Comparison of ENCODE assay signal across 8 mouse cellular contexts in the genomic region with DNA sequence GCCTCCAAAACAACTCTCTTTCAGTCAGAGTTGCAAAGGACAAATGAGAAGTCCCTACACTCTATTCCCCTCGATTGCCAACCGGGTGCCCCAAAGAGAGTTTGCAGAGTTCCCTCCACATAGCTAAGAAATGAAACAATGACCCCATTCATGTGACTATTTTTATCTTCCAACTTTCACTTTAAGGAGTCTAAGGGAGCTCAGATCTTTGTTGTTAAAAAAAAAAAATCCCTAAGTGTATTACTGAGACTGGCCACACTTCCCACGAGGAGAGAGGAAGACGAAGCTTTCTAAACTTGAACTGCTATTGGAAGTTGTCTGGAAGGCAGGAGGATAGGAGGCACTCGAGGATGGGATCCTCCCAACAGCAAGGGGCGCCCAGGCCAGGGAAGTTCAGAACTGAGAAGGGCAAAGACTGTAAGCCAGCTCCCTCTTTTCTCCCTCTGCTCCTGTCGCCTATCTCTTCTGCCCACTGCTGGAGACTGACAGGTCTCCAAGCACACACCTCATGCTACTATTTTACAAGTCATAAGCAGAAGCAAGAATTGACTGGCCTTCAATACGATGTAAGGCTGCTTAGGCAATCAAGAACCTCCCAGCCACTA. TPM values are rescaled to one million over a fixed set of nuclear protein-coding genes. Genes with fewer than 3 reads are reported as not detected.
DNase-seq lines count a peak whose midpoint lies in the region; ATAC-seq lines count a peak whose summit lies in the region.
"Had no signal": no experiment of that assay in that cellular context is flagged by ENCODE, and none has a peak within 500 bp of the region (broad histone marks: within the 10 kb centered on the region; RNA-seq: fewer than 3 reads in every experiment).

No protein-coding gene starts in this region.

- no peak overlapping the region for H3K4me3 ChIP-seq in limb, embryonic 12.5 days (replicated peaks)
- no peak overlapping the region for H3K4me3 ChIP-seq in limb, embryonic 10.5 days
- 0 out of 2 replicates have a peak overlapping the region, but pooled peaks have one; percentile 11 for H3K4me3 ChIP-seq in embryonic facial prominence, embryonic 10.5 days
- H3K4me3 ChIP-seq in intestine, embryonic 14.5 days (ENCODE audit: low read depth, low read length), result peak overlapping the region; percentile 8; the same call in 1 of the 2 replicates
- no peak overlapping the region for H3K4me3 ChIP-seq in neural tube, embryonic 15.5 days (replicated peaks)

- WGBS in limb, embryonic 12.5 days, result 33% methylated on average over 8 of the region's 8 CpGs
- WGBS in limb, embryonic 10.5 days, result 41% methylated on average over 8 of the region's 8 CpGs
- WGBS in embryonic facial prominence, embryonic 10.5 days, result 19% methylated on average over 8 of the region's 8 CpGs
- 33% methylated on average over 8 of the region's 8 CpGs for WGBS in intestine, embryonic 14.5 days
- WGBS in neural tube, embryonic 15.5 days, result 31% methylated on average over 8 of the region's 8 CpGs

- no peak for ATAC-seq in limb, embryonic 12.5 days (ENCODE audit: insufficient number of reproducible peaks, insufficient read depth, low FRiP score, low TSS enrichment, low read depth)
- no peak for ATAC-seq in intestine, embryonic 14.5 days (replicated peaks; ENCODE audit: low FRiP score, low TSS enrichment, low read depth)
- no peak for ATAC-seq in neural tube, embryonic 15.5 days (ENCODE audit: low FRiP score)
- ATAC-seq in megakaryocyte progenitor cell, adult 5-6 weeks (replicated peaks; ENCODE audit: poor library complexity), result no peak

- H3K27me3 ChIP-seq in limb, embryonic 12.5 days, result peaks cover 25% of the 10 kb centered on the region
- peaks cover 42% of the 10 kb centered on the region for H3K27me3 ChIP-seq in limb, embryonic 10.5 days (ENCODE audit: low read depth, poor library complexity, severe bottlenecking)
- H3K27me3 ChIP-seq in embryonic facial prominence, embryonic 10.5 days (replicated peaks; ENCODE audit: low read depth, poor library complexity, severe bottlenecking), result peaks cover 56% of the 10 kb centered on the region
- H3K27me3 ChIP-seq in intestine, embryonic 14.5 days (replicated peaks; ENCODE audit: control insufficient read depth, insufficient read depth, low read length), result 0 out of 2 replicates have a peak, but pooled peaks cover 3% of the 10 kb centered on the region
- peaks cover 49% of the 10 kb centered on the region for H3K27me3 ChIP-seq in neural tube, embryonic 15.5 days (replicated peaks)

- no peak for DNase-seq in limb, embryonic 10.5 days (ENCODE audit: low spot score)
- DNase-seq in embryonic facial prominence, embryonic 10.5 days (ENCODE audit: low spot score), result no peak
- DNase-seq in intestine, embryonic 14.5 days (ENCODE audit: low spot score), result no peak
- DNase-seq in cerebellum, postnatal 36 days, result no peak
- DNase-seq: gastrocnemius, postnatal 14 days had no signal

- peaks cover 43% of the 10 kb centered on the region for H3K4me1 ChIP-seq in limb, embryonic 12.5 days (replicated peaks)
- peaks cover 37% of the 10 kb centered on the region for H3K4me1 ChIP-seq in limb, embryonic 10.5 days
- peaks cover 43% of the 10 kb centered on the region for H3K4me1 ChIP-seq in embryonic facial prominence, embryonic 10.5 days
- peaks cover 39% of the 10 kb centered on the region for H3K4me1 ChIP-seq in intestine, embryonic 14.5 days (replicated peaks; ENCODE audit: control insufficient read depth, insufficient read depth, low read length)
- peaks cover 24% of the 10 kb centered on the region for H3K4me1 ChIP-seq in neural tube, embryonic 15.5 days

- H3K36me3 ChIP-seq in limb, embryonic 12.5 days, result peaks cover 19% of the 10 kb centered on the region
- peaks cover 22% of the 10 kb centered on the region for H3K36me3 ChIP-seq in limb, embryonic 10.5 days
- H3K36me3 ChIP-seq in embryonic facial prominence, embryonic 10.5 days (replicated peaks), result peaks cover 8% of the 10 kb centered on the region
- H3K36me3 ChIP-seq in intestine, embryonic 14.5 days (ENCODE audit: control insufficient read depth, insufficient read depth, low read length), result peaks cover 24% of the 10 kb centered on the region
- H3K36me3 ChIP-seq in neural tube, embryonic 15.5 days, result no peaks in the 10 kb centered on the region

- H3K27ac ChIP-seq in limb, embryonic 12.5 days, result no peak overlapping the region
- no peak overlapping the region for H3K27ac ChIP-seq in limb, embryonic 10.5 days
- no peak overlapping the region for H3K27ac ChIP-seq in embryonic facial prominence, embryonic 10.5 days (replicated peaks)
- no peak overlapping the region; the same call in 1 of the 2 replicates for H3K27ac ChIP-seq in intestine, embryonic 14.5 days (ENCODE audit: low read depth)
- H3K27ac ChIP-seq in neural tube, embryonic 15.5 days (replicated peaks), result no peak overlapping the region

- no peaks in the 10 kb centered on the region for H3K9me3 ChIP-seq in limb, embryonic 12.5 days
- no peaks in the 10 kb centered on the region for H3K9me3 ChIP-seq in limb, embryonic 10.5 days (replicated peaks)
- H3K9me3 ChIP-seq in embryonic facial prominence, embryonic 10.5 days, result 0 out of 2 replicates have a peak, but pooled peaks cover 5% of the 10 kb centered on the region
- no peaks in the 10 kb centered on the region for H3K9me3 ChIP-seq in intestine, embryonic 14.5 days (ENCODE audit: control insufficient read depth, low read length)
- H3K9me3 ChIP-seq in neural tube, embryonic 15.5 days (replicated peaks), result no peaks in the 10 kb centered on the region

- peak overlapping the region; percentile 87 for H3K4me2 ChIP-seq in limb, embryonic 12.5 days
- peak overlapping the region; percentile 41 for H3K4me2 ChIP-seq in intestine, embryonic 14.5 days (ENCODE audit: low read length)
- H3K4me2 ChIP-seq in neural tube, embryonic 15.5 days, result peak overlapping the region; percentile 20

- H3K9ac ChIP-seq in limb, embryonic 12.5 days (replicated peaks), result no peak overlapping the region
- no peak overlapping the region for H3K9ac ChIP-seq in intestine, embryonic 14.5 days (ENCODE audit: low read length)
- no peak overlapping the region for H3K9ac ChIP-seq in neural tube, embryonic 15.5 days (replicated peaks)

RNA-seq across cellular contexts. Expression of a gene that starts 3.6 kb away (rescaled TPM):
- polyA plus RNA-seq in limb, embryonic 12.5 days (2016; fragmentation: Nextera tagmentation; extraction: Ambion mirVana), result 4.6 and 5.0 TPM in 2 replicates
- 1.4 and 1.8 TPM in 2 replicates for polyA plus RNA-seq in limb, embryonic 10.5 days (2016; fragmentation: Nextera tagmentation; extraction: Ambion mirVana)
- 1.3 and 1.6 TPM in 2 replicates for polyA plus RNA-seq in embryonic facial prominence, embryonic 10.5 days (2016; fragmentation: Nextera tagmentation; extraction: Ambion mirVana)
- polyA plus RNA-seq in intestine, embryonic 14.5 days (2014; fragmentation: Nextera tagmentation; extraction: Ambion mirVana), result 2.6 and 2.8 TPM in 2 replicates
- 1.2 and 1.5 TPM in 2 replicates for polyA plus RNA-seq in neural tube, embryonic 15.5 days (2015; fragmentation: Nextera tagmentation; extraction: Ambion mirVana)
- total RNA-seq in megakaryocyte progenitor cell, adult 5-6 weeks (2015), result 7.2 and 10.1 TPM in 2 replicates
- total RNA-seq in megakaryocyte progenitor cell, adult 5-6 weeks (2017), result 15.2 and 17.6 TPM in 2 replicates

RNA-seq across cellular contexts. Expression of a gene that starts 40.1 kb away (rescaled TPM):
- 1.7 TPM in 2 replicates for polyA plus RNA-seq in limb, embryonic 12.5 days (2016; fragmentation: Nextera tagmentation; extraction: Ambion mirVana)
- polyA plus RNA-seq in limb, embryonic 10.5 days (2016; fragmentation: Nextera tagmentation; extraction: Ambion mirVana), result 1.2 and 1.3 TPM in 2 replicates
- 1.7 and 1.9 TPM in 2 replicates for polyA plus RNA-seq in embryonic facial prominence, embryonic 10.5 days (2016; fragmentation: Nextera tagmentation; extraction: Ambion mirVana)
- polyA plus RNA-seq in intestine, embryonic 14.5 days (2014; fragmentation: Nextera tagmentation; extraction: Ambion mirVana), result 8.3 and 9.1 TPM in 2 replicates
- 23.7 and 24.3 TPM in 2 replicates for polyA plus RNA-seq in neural tube, embryonic 15.5 days (2015; fragmentation: Nextera tagmentation; extraction: Ambion mirVana)
- not detected in 2 replicates for total RNA-seq in megakaryocyte progenitor cell, adult 5-6 weeks (2015)
- not detected in 2 replicates for total RNA-seq in megakaryocyte progenitor cell, adult 5-6 weeks (2017)

RNA-seq across cellular contexts. Expression of a gene that starts 45.0 kb away (rescaled TPM):
- polyA plus RNA-seq in limb, embryonic 12.5 days (2016; fragmentation: Nextera tagmentation; extraction: Ambion mirVana), result 86.6 and 95.2 TPM in 2 replicates
- polyA plus RNA-seq in limb, embryonic 10.5 days (2016; fragmentation: Nextera tagmentation; extraction: Ambion mirVana), result 131 and 134 TPM in 2 replicates
- polyA plus RNA-seq in embryonic facial prominence, embryonic 10.5 days (2016; fragmentation: Nextera tagmentation; extraction: Ambion mirVana), result 128 and 134 TPM in 2 replicates
- 139 and 142 TPM in 2 replicates for polyA plus RNA-seq in intestine, embryonic 14.5 days (2014; fragmentation: Nextera tagmentation; extraction: Ambion mirVana)
- polyA plus RNA-seq in neural tube, embryonic 15.5 days (2015; fragmentation: Nextera tagmentation; extraction: Ambion mirVana), result 107 and 113 TPM in 2 replicates
- total RNA-seq in megakaryocyte progenitor cell, adult 5-6 weeks (2015), result 32.5 and 36.9 TPM in 2 replicates
- total RNA-seq in megakaryocyte progenitor cell, adult 5-6 weeks (2017), result 32.6 and 39.1 TPM in 2 replicates

Comparison
In these comparisons a context has a peak if more than half of its experiments do, and no peak if none do; other contexts are left out.
1. H3K4me2 ChIP-seq: peak in every context shown above with its lines; median percentile 87 in limb, embryonic 12.5 days; 41 in intestine, embryonic 14.5 days; 20 in neural tube, embryonic 15.5 days.
2. H3K4me3 ChIP-seq: peak in embryonic facial prominence, embryonic 10.5 days (single experiment) and intestine, embryonic 14.5 days (single experiment); none in limb, embryonic 12.5 days (single experiment), limb, embryonic 10.5 days (single experiment) and neural tube, embryonic 15.5 days (single experiment).